Mouse (Mus musculus): ENCODE measurements around the gene Aggf1. TPM values are rescaled to one million over a fixed set of nuclear protein-coding genes. Genes with fewer than 3 reads are reported as not detected.

Gene Aggf1
- total and polyA plus RNA-seq, 3 experiments = 31.0 to 52.6 (median 35.6) TPM

- Histone ChIP-seq H3K36me3 (replicated peaks) (no peaks in the 10 kb centered on the region), H3K4me3 (ENCODE audit: low read depth, low read length) (no peak overlapping the region), H3K9me3 (replicated peaks) (no peaks in the 10 kb centered on the region), H3K4me1 (ENCODE audit: insufficient read depth, low read depth, low read length) (no peaks in the 10 kb centered on the region), H3K27me3 (ENCODE audit: insufficient read depth, low read length) (peaks cover 33% of the 10 kb centered on the region)
- TF ChIP-seq GATA2 (IDR thresholded peaks at IDR 0.05; ENCODE audit: borderline replicate concordance, low read depth, low read length) (no peak), CTCF (IDR thresholded peaks at IDR 0.05; ENCODE audit: low read depth, low read length) (no peak), POLR2AphosphoS5 (IDR thresholded peaks at IDR 0.05; ENCODE audit: insufficient replicate concordance, low read depth, low read length) (no peak), GATA1 (IDR thresholded peaks at IDR 0.05; ENCODE audit: borderline replicate concordance, low read length) (no peak), TAL1 (conservative IDR thresholded peaks at IDR 0.05; ENCODE audit: low read depth, low read length) (no peak)
- DNase-seq (ENCODE audit: low spot score) = no peak
- no peak for ATAC-seq (ENCODE audit: extremely low read depth, insufficient number of reproducible peaks, low FRiP score, poor library complexity, severe bottlenecking)
Observed at GRCm38 (mm10) chr13:95320451-95320850, 54.7 kb downstream of the Aggf1 start.

- H3K4me1 ChIP-seq (ENCODE audit: insufficient read depth, low read depth, low read length) = no peaks in the 10 kb centered on the region
- no peaks in the 10 kb centered on the region for H3K36me3 ChIP-seq (replicated peaks)
- no peak overlapping the region for H3K4me3 ChIP-seq (ENCODE audit: low read depth, low read length)
- DNase-seq (ENCODE audit: low spot score) (no peak), ATAC-seq (ENCODE audit: extremely low read depth, insufficient number of reproducible peaks, low FRiP score, poor library complexity, severe bottlenecking) (no peak)
- H3K27me3 ChIP-seq (ENCODE audit: insufficient read depth, low read length) = peaks cover 25% of the 10 kb centered on the region
- no peaks in the 10 kb centered on the region for H3K9me3 ChIP-seq (replicated peaks)
- no peak for TF ChIP-seq GATA2 (IDR thresholded peaks at IDR 0.05; ENCODE audit: borderline replicate concordance, low read depth, low read length)
- TF ChIP-seq POLR2AphosphoS5 (IDR thresholded peaks at IDR 0.05; ENCODE audit: insufficient replicate concordance, low read depth, low read length) = no peak
- no peak for TF ChIP-seq GATA1 (IDR thresholded peaks at IDR 0.05; ENCODE audit: borderline replicate concordance, low read length)
- no peak for TF ChIP-seq CTCF (IDR thresholded peaks at IDR 0.05; ENCODE audit: low read depth, low read length)
- TF ChIP-seq TAL1 (conservative IDR thresholded peaks at IDR 0.05; ENCODE audit: low read depth, low read length) = no peak
Observed at GRCm38 (mm10) chr13:95319153-95319552, 56.0 kb downstream of the Aggf1 start.

- TF ChIP-seq GATA2 (IDR thresholded peaks at IDR 0.05; ENCODE audit: borderline replicate concordance, low read depth, low read length) (no peak), CTCF (IDR thresholded peaks at IDR 0.05; ENCODE audit: low read depth, low read length) (no peak), POLR2AphosphoS5 (IDR thresholded peaks at IDR 0.05; ENCODE audit: insufficient replicate concordance, low read depth, low read length) (no peak)
- H3K36me3 ChIP-seq (replicated peaks) = no peaks in the 10 kb centered on the region
- H3K4me1 ChIP-seq (ENCODE audit: insufficient read depth, low read depth, low read length) = no peaks in the 10 kb centered on the region
- ATAC-seq (ENCODE audit: extremely low read depth, insufficient number of reproducible peaks, low FRiP score, poor library complexity, severe bottlenecking) (no peak), DNase-seq (ENCODE audit: low spot score) (no peak)
- no peaks in the 10 kb centered on the region for H3K9me3 ChIP-seq (replicated peaks)
- H3K4me3 ChIP-seq (ENCODE audit: low read depth, low read length) = no peak overlapping the region
- peaks cover 14% of the 10 kb centered on the region for H3K27me3 ChIP-seq (ENCODE audit: insufficient read depth, low read length)
Observed at GRCm38 (mm10) chr13:95312016-95312415, 63.1 kb downstream of the Aggf1 start.

GRCm38 (mm10) chr13:95307100-95307655, 68.0 kb downstream of the Aggf1 start:
- TF ChIP-seq TAL1 (conservative IDR thresholded peaks at IDR 0.05; ENCODE audit: low read depth, low read length) = no peak
- no peak for TF ChIP-seq CTCF (IDR thresholded peaks at IDR 0.05; ENCODE audit: low read depth, low read length)
- TF ChIP-seq GATA2 (IDR thresholded peaks at IDR 0.05; ENCODE audit: borderline replicate concordance, low read depth, low read length) = no peak
- TF ChIP-seq POLR2AphosphoS5 (IDR thresholded peaks at IDR 0.05; ENCODE audit: insufficient replicate concordance, low read depth, low read length) = no peak
- no peak for TF ChIP-seq GATA1 (IDR thresholded peaks at IDR 0.05; ENCODE audit: borderline replicate concordance, low read length)
- Histone ChIP-seq H3K4me1 (ENCODE audit: insufficient read depth, low read depth, low read length) (no peaks in the 10 kb centered on the region), H3K9me3 (replicated peaks) (no peaks in the 10 kb centered on the region), H3K27me3 (ENCODE audit: insufficient read depth, low read length) (peaks cover 5% of the 10 kb centered on the region), H3K36me3 (replicated peaks) (no peaks in the 10 kb centered on the region), H3K4me3 (ENCODE audit: low read depth, low read length) (no peak overlapping the region)
- no peak for DNase-seq (ENCODE audit: low spot score)
- ATAC-seq (ENCODE audit: extremely low read depth, insufficient number of reproducible peaks, low FRiP score, poor library complexity, severe bottlenecking) = no peak

GRCm38 (mm10) chr13:95306596-95306995, 68.6 kb downstream of the Aggf1 start:
- Histone ChIP-seq H3K4me1 (ENCODE audit: insufficient read depth, low read depth, low read length) (no peaks in the 10 kb centered on the region), H3K9me3 (replicated peaks) (no peaks in the 10 kb centered on the region), H3K4me3 (ENCODE audit: low read depth, low read length) (no peak overlapping the region), H3K27me3 (ENCODE audit: insufficient read depth, low read length) (peaks cover 5% of the 10 kb centered on the region), H3K36me3 (replicated peaks) (no peaks in the 10 kb centered on the region)
- DNase-seq (ENCODE audit: low spot score) (no peak), ATAC-seq (ENCODE audit: extremely low read depth, insufficient number of reproducible peaks, low FRiP score, poor library complexity, severe bottlenecking) (no peak)
- no peak for TF ChIP-seq GATA1 (IDR thresholded peaks at IDR 0.05; ENCODE audit: borderline replicate concordance, low read length)
- no peak for TF ChIP-seq POLR2AphosphoS5 (IDR thresholded peaks at IDR 0.05; ENCODE audit: insufficient replicate concordance, low read depth, low read length)
- TF ChIP-seq GATA2 (IDR thresholded peaks at IDR 0.05; ENCODE audit: borderline replicate concordance, low read depth, low read length) = no peak
- TF ChIP-seq CTCF (IDR thresholded peaks at IDR 0.05; ENCODE audit: low read depth, low read length) = no peak
- no peak for TF ChIP-seq TAL1 (conservative IDR thresholded peaks at IDR 0.05; ENCODE audit: low read depth, low read length)

Other genes with a start within 250 kb of the Aggf1 start
- not detected in 2 replicates for gene Pde8b, start 125.0 kb downstream of the Aggf1 start, total RNA-seq (2014; fragmentation: Nextera tagmentation)
- 0.06 and 0.22 TPM in 2 replicates for gene Pde8b, start 125.0 kb downstream of the Aggf1 start, total RNA-seq (2017)
- not detected in 2 replicates for gene Pde8b, start 125.0 kb downstream of the Aggf1 start, polyA plus RNA-seq (2012)
- not detected in 2 replicates for gene Zbed3, start 51.7 kb downstream of the Aggf1 start, total RNA-seq (2014; fragmentation: Nextera tagmentation)
- 0.12 and 0.33 TPM in 2 replicates for gene Zbed3, start 51.7 kb downstream of the Aggf1 start, total RNA-seq (2017)
- gene Zbed3, start 51.7 kb downstream of the Aggf1 start, polyA plus RNA-seq (2012) = not detected in 2 replicates
- gene Crhbp, start 69.6 kb upstream of the Aggf1 start, total RNA-seq (2014; fragmentation: Nextera tagmentation) = 0.45 and 0.58 TPM in 2 replicates
- not detected in 2 replicates for gene Crhbp, start 69.6 kb upstream of the Aggf1 start, total RNA-seq (2017)
- gene Crhbp, start 69.6 kb upstream of the Aggf1 start, polyA plus RNA-seq (2012) = not detected in 2 replicates
- not detected in 2 replicates for gene S100z, start 103.4 kb upstream of the Aggf1 start, total RNA-seq (2014; fragmentation: Nextera tagmentation)
- not detected in 2 replicates for gene S100z, start 103.4 kb upstream of the Aggf1 start, total RNA-seq (2017)
- gene S100z, start 103.4 kb upstream of the Aggf1 start, polyA plus RNA-seq (2012) = not detected in 2 replicates
- not detected in 2 replicates for gene F2rl1, start 149.9 kb upstream of the Aggf1 start, total RNA-seq (2014; fragmentation: Nextera tagmentation)
- 0.05 and 0.06 TPM in 2 replicates for gene F2rl1, start 149.9 kb upstream of the Aggf1 start, total RNA-seq (2017)
- not detected in 2 replicates for gene F2rl1, start 149.9 kb upstream of the Aggf1 start, polyA plus RNA-seq (2012)
- gene F2r, start 243.1 kb upstream of the Aggf1 start, total RNA-seq (2014; fragmentation: Nextera tagmentation) = not detected in 2 replicates
- not detected in 2 replicates for gene F2r, start 243.1 kb upstream of the Aggf1 start, total RNA-seq (2017)
- gene F2r, start 243.1 kb upstream of the Aggf1 start, polyA plus RNA-seq (2012) = 0.02 and 0.03 TPM in 2 replicates

Data from G1E (cell line).